Mouse (Mus musculus) stomach, embryonic 14.5 days (tissue): Measurements from ENCODE around the gene Slc35b3. TPM values are rescaled to one million over a fixed set of nuclear protein-coding genes. Genes with fewer than 3 reads are reported as not detected.
A peak's percentile ranks its signal among the peaks of the same experiment; 100 is the strongest.

Source experiments
- ATAC-seq: fragments of 200-750 bp; cut with Nextera tagmentation; 2 replicates; pipeline ENCODE4 v1.8.0; 2017; ENCODE audit warnings: low read depth, moderate TSS enrichment; ENCODE audit not compliant: insufficient number of reproducible peaks, insufficient read depth, low FRiP score
- H3K27ac ChIP-seq: fragments of 300-500 bp; sonication (generic); 2 replicates; pipeline ENCODE4 v1.5.1; 2014; ENCODE audit warnings: mild to moderate bottlenecking, low read length, moderate library complexity, mixed read lengths
- H3K27me3 ChIP-seq: fragments of 300-500 bp; sonication (generic); 2 replicates; pipeline ENCODE4 v1.6.1; 2014; ENCODE audit warnings: low read length, control low read depth, mixed read lengths; ENCODE audit not compliant: control insufficient read depth, insufficient read depth
- H3K36me3 ChIP-seq: fragments of 300-500 bp; sonication (generic); 2 replicates; pipeline ENCODE4 v1.6.1; 2014; ENCODE audit warnings: mild to moderate bottlenecking, control low read depth, low read length, moderate library complexity, mixed read lengths; ENCODE audit not compliant: control insufficient read depth, insufficient read depth
- H3K4me1 ChIP-seq: fragments of 300-500 bp; sonication (generic); 2 replicates; pipeline ENCODE4 v1.6.1; 2014; ENCODE audit warnings: low read length, control low read depth, mixed read lengths; ENCODE audit not compliant: control insufficient read depth, insufficient read depth
- H3K4me2 ChIP-seq: fragments of 300-500 bp; sonication (generic); replicated peaks from 2 replicates; pipeline ENCODE4 v1.6.1; 2014; ENCODE audit warnings: low read depth, low read length, control low read depth
- H3K4me3 ChIP-seq: fragments of 300-500 bp; sonication (generic); 2 replicates; pipeline ENCODE4 v1.5.1; 2014; ENCODE audit warnings: low read depth, low read length, control low read depth
- H3K9ac ChIP-seq: fragments of 300-500 bp; sonication (generic); replicated peaks from 2 replicates; pipeline ENCODE4 v1.6.1; 2014; ENCODE audit warnings: low read depth, mild to moderate bottlenecking, control low read depth, low read length, moderate library complexity, mixed read lengths
- H3K9me3 ChIP-seq: fragments of 300-500 bp; sonication (generic); 2 replicates; pipeline ENCODE4 v1.6.1; 2016; ENCODE audit warnings: low read depth, low read length, control low read depth; ENCODE audit not compliant: control insufficient read depth
- WGBS: fragments of 180-500 bp; shearing (Covaris S2); extraction: QIAGEN DNeasy Blood & Tissue Kit; methylation state at CpG from one replicate; pipeline ENCODE4 v1.1.7; 2014; 5-methylcytosine and 5-hydroxymethylcytosine counted together
- polyA plus RNA-seq: library from polyadenylated mRNA; unstranded; fragments of >200 nt; fragmentation: Nextera tagmentation; extraction: Ambion mirVana; gene quantifications from 2 replicates; pipeline ENCODE4 v1.2.1, GENCODE M21; 2014

Gene Slc35b3
- 52.3 and 53.2 TPM in 2 replicates for polyA plus RNA-seq

DNA sequence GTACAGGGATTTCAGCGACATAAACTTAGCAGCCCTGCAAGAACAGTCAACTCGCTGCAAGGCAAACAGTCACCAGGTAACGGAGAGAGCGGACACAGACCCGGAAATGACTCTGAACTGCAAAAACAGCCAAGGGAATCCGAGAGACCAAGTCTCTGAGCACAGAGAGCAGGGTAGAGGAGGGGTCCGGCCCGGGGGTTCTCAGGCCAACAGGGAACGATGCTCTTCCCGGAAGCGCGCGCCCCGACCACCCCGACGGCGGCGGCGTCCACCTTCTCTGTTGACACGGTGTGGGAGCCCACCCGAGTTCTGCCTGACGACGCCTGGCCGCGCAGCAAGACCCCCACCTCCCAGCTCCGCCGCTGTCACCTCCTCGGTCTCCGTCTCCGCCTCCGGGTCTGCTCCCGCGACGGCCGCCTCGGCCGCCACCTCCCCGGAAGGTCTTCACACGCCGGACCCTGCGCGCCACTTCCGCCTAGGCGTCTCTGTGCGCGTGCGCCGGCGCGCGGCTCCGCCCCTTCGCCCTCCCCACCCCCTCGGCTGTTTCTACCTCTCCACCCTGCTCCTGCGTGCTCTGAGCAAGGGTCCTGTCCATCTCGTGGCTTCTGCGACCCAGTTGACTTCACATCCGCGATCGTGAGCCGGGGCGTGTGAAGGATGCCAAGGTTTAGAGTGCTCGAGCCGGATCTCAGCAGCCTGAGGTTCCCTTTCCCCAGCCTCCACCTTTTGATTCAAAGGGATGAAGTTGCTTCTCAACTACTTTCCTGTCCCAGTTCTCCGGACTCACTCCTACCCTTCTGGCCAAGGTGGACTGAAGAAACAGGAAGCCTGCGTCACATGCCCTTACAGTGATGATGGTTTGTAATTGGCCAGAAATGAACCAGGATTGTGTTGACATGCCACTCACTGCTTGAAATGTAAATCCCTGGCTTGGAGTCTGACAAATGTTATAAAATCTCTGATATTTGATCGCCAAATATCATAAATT is at the start of gene Slc35b3:
Slc35b3 (minus strand) TSS at position 813 of the 988 bp plus-strand sequence.
- WGBS = 1% methylated on average over 60 of the region's 67 CpGs
- peak; percentile 95 for ATAC-seq

DNA sequence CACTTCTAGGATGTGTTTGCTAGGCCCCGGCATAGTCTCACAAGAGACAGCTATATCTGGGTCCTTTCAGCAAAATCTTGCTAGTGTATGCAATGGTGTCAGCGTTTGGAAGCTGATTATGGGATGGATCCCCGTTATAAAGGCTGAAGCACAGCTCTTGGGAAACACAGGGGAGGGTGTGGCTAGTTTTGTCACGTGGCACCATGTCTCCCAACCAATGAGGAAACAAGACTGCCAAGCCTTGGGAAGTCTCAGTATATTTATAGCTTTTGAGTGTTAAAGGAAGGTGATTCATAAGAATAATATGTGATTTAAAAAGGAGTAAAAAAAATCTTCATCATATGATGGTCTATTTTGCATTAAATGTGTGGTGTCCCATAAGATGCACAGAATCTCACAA is 49.6 kb upstream of the Slc35b3 start:
- no peak for ATAC-seq
- Histone ChIP-seq H3K9me3 (no peaks in the 10 kb centered on the region), H3K27ac (no peak overlapping the region), H3K9ac (no peak overlapping the region), H3K36me3 (no peaks in the 10 kb centered on the region), H3K4me1 (no peaks in the 10 kb centered on the region), H3K4me3 (no peak overlapping the region), H3K4me2 (no peak overlapping the region), H3K27me3 (no peaks in the 10 kb centered on the region)
- 84% methylated on average over 4 of the region's 4 CpGs for WGBS

More for the DNA sequence above, at the start of gene Slc35b3:
- Histone ChIP-seq H3K36me3 (0 out of 2 replicates have a peak, but pooled peaks cover 3% of the 10 kb centered on the region), H3K9me3 (no peaks in the 10 kb centered on the region), H3K27me3 (no peaks in the 10 kb centered on the region), H3K4me1 (peaks cover 7% of the 10 kb centered on the region), H3K4me3 (peak within 1 kb of the TSS; percentile 84), H3K27ac (peak within 1 kb of the TSS; percentile 75; the same call in 1 of the 2 replicates), H3K9ac (peak within 1 kb of the TSS; percentile 73), H3K4me2 (peak within 1 kb of the TSS; percentile 60)

DNA sequence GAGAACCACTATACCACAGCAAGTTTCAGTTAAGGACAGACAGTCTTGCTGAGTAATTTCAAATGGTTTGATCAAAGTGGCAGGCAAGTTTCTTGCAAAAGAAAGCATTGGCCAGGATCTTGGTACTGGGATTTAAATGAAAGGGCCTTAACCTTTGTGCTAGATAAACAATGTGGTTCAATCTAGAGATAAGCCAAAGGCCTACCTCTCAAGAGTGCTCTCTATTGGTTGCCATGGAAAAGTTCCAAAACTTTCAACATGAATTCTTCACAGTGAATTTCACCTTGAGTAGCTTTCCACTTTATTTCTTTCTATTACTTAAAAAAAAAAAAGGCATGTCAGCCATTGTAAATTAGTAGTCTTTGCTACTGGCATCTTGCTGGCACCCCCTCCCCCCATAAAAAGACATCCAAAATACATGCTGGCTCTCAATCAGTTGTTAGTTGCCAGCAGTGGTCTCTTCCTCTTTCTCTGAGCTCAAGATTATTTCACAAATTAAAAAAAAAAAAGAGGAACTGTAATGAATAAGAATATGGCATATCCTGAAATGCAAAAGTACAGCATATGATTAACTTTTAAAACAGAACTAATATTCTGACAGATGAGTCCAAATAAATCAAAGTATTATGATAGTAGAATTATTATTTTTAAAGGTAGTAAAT is 42.6 kb upstream of the Slc35b3 start:
- no peak overlapping the region for H3K4me2 ChIP-seq
- no peak overlapping the region for H3K4me3 ChIP-seq
- H3K27ac ChIP-seq = no peak overlapping the region
- no peaks in the 10 kb centered on the region for H3K9me3 ChIP-seq
- ATAC-seq = no peak
- H3K27me3 ChIP-seq = no peaks in the 10 kb centered on the region
- H3K9ac ChIP-seq = no peak overlapping the region
- H3K36me3 ChIP-seq = no peaks in the 10 kb centered on the region
- no peaks in the 10 kb centered on the region for H3K4me1 ChIP-seq

DNA sequence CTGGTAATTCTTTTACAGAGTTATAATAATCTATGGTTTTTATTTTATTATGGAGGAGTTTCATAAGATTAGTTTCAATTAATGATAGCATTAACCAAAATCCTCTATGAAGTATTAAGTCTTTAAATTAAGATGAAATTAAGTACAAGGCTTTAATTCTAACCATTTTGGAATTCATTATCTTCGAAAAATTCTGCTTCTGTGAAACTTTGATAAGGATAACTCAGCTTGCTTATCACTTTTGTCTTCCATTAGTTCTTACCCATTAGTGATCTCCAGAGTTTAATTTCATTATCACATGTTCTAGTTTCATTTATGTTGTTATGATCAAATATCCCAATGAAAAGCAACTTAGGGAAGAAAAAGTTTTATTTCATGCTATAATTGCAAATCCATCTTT is 41.7 kb upstream of the Slc35b3 start:
- H3K9me3 ChIP-seq = no peaks in the 10 kb centered on the region
- no peak for ATAC-seq
- no peak overlapping the region for H3K9ac ChIP-seq
- H3K4me3 ChIP-seq = no peak overlapping the region
- H3K27me3 ChIP-seq = no peaks in the 10 kb centered on the region
- WGBS = 79% methylated on average over 1 of the region's 1 CpGs
- H3K4me1 ChIP-seq = no peaks in the 10 kb centered on the region
- H3K4me2 ChIP-seq = no peak overlapping the region
- H3K36me3 ChIP-seq = no peaks in the 10 kb centered on the region
- H3K27ac ChIP-seq = no peak overlapping the region

DNA sequence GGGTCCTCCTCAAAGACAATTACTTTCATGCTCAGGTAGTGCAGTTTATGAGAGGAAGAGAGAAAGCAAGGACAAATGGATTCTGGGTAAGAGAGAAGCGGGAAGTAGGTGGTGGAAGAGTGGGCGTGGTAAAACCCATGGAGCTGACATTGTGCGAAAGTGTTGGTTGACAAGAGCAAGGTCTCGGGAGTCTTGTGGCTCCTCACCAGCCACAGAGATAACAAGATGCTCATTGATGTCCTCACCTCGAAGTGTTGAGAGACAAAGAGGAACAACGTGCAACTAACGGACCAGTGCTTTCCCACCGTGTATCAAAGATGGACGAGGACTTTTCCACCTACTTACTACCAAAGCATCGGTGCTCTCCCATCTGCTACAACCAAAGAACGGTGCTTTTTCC is 40.8 kb upstream of the Slc35b3 start:
- ATAC-seq = no peak
- 90% methylated on average over 11 of the region's 11 CpGs for WGBS

DNA sequence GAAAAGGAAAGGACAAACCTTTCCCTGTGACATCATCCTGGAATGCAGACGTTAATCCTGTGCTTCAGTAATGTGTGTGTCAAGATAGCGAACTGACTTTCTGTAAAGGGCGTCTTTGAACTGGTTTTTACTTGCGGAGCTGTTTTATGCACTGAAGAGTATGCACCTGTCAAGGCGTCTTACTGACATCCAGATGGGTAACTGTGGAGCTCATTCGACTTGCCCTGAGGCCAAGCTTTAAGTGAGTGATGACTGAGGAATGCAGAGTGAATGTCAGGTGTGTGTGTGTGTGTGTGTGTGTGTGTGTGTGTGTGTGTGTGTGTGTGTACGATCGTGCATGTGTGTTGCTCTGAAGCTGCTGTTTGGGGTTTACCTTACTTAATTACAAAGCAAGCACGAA is 38.3 kb upstream of the Slc35b3 start:
- H3K9me3 ChIP-seq = no peaks in the 10 kb centered on the region
- no peak overlapping the region for H3K9ac ChIP-seq
- no peaks in the 10 kb centered on the region for H3K27me3 ChIP-seq
- ATAC-seq = no peak
- H3K27ac ChIP-seq = no peak overlapping the region
- 49% methylated on average over 9 of the region's 9 CpGs for WGBS
- no peaks in the 10 kb centered on the region for H3K36me3 ChIP-seq
- H3K4me1 ChIP-seq = no peaks in the 10 kb centered on the region
- no peak overlapping the region for H3K4me2 ChIP-seq
- H3K4me3 ChIP-seq = no peak overlapping the region

More for the DNA sequence above, 40.8 kb upstream of the Slc35b3 start:
- Histone ChIP-seq H3K9ac (no peak overlapping the region), H3K27ac (no peak overlapping the region), H3K9me3 (no peaks in the 10 kb centered on the region), H3K4me3 (no peak overlapping the region), H3K4me1 (no peaks in the 10 kb centered on the region), H3K27me3 (no peaks in the 10 kb centered on the region), H3K36me3 (no peaks in the 10 kb centered on the region), H3K4me2 (no peak overlapping the region)

DNA sequence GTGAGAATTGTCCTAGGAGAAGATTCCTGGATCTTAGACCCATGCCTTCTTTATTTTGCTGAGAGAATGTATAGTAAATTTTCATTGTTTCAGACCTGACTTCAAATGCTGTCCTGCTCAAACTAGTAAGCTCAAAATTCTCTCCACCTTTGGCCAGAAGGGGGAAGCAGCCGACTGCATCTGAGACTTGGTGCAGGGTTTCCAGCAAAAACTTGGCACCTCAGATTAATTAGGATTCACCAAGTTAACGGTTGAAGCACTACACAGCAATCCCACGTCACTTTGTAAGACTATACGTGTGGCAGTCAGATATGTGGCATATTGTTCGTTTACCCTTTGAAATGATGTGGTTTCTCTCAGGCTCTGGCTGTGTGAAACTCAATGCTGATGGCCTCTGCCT is 31.9 kb upstream of the Slc35b3 start:
- WGBS = 17% methylated on average over 5 of the region's 5 CpGs
- H3K4me3 ChIP-seq = no peak overlapping the region
- no peaks in the 10 kb centered on the region for H3K27me3 ChIP-seq
- H3K9me3 ChIP-seq = no peaks in the 10 kb centered on the region
- H3K4me2 ChIP-seq = no peak overlapping the region
- no peaks in the 10 kb centered on the region for H3K36me3 ChIP-seq
- no peaks in the 10 kb centered on the region for H3K4me1 ChIP-seq
- no peak overlapping the region for H3K9ac ChIP-seq
- no peak for ATAC-seq
- H3K27ac ChIP-seq = no peak overlapping the region

DNA sequence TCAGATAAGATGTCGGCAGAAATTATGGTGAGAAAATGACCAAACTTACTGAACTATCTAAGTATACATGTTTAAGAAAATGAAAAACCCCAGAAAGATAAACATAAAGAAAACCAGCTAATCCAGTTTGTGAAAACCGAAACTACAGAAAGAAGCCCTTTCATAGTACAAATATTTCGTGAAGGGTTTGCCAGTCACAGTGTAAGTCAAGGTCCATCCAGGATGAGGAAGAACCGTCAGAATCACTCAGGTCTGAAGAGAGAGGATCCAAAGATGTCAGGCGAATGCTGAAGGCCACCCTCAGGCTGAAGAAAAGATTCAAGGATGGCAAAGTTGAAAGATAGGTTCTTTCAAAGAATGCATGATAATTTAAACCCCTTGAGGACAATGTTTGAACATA is 23.1 kb upstream of the Slc35b3 start:
- no peak for ATAC-seq
- 60% methylated on average over 5 of the region's 5 CpGs for WGBS
- no peak overlapping the region for H3K4me2 ChIP-seq
- H3K4me1 ChIP-seq = no peaks in the 10 kb centered on the region
- H3K4me3 ChIP-seq = no peak overlapping the region
- H3K9ac ChIP-seq = no peak overlapping the region
- H3K9me3 ChIP-seq = no peaks in the 10 kb centered on the region
- H3K36me3 ChIP-seq = no peaks in the 10 kb centered on the region
- H3K27me3 ChIP-seq = no peaks in the 10 kb centered on the region
- H3K27ac ChIP-seq = no peak overlapping the region
